Mouse (Mus musculus): ENCODE results near the gene Olfml2a.

Olfml2a gene

GRCm38 (mm10) chr2:38931851-38932667, at the start of gene Olfml2a:
Olfml2a (plus strand) TSS chr2:38931978.
- DNase-seq: peak; percentile 60

DNA sequence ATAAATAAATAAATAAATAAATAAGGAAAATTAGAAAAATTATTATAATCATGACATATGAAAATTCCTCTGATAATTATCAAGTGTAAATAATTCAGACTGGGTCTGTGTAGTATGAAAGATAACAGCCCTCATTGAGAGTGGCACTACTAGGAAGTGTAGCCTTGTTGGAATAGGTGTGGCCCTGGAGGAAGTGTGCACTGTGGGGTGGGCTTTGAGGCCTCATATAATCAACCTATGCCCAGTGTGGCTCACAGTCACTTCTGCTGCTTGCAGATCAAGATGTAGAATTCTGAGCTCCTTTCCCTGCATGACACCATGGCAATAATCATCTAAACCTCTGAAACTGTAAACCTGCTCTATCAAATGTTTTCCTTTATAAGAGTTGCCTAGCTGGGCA, 28.9 kb upstream of the Olfml2a start:
- DNase-seq: no peak

DNA sequence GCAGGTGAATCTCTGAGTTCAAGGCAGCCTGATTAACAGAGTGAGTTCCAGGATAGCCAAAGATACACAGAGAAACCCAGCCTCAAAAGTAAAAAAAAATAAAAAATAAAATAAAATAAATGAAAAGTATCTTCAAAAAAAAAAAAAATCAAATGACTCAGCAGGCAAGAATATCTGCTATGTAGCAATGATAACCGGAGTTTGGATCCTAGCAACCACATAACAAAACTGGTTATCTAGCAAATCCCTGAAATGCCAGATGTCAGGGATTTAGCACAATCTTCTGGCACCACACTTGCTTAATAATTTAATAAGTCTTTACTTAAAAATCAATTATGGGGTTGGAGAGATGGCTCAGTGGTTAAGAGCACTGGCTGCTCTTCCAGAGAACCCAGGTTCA, 27.5 kb upstream of the Olfml2a start:
- DNase-seq: no peak

- DNase-seq: no peak
These were observed 25.7 kb upstream of the Olfml2a start for GRCm38 (mm10) chr2:38906097-38906496.

GRCm38 (mm10) chr2:38908604-38909003, 23.2 kb upstream of the Olfml2a start:
- no peak for DNase-seq

DNA sequence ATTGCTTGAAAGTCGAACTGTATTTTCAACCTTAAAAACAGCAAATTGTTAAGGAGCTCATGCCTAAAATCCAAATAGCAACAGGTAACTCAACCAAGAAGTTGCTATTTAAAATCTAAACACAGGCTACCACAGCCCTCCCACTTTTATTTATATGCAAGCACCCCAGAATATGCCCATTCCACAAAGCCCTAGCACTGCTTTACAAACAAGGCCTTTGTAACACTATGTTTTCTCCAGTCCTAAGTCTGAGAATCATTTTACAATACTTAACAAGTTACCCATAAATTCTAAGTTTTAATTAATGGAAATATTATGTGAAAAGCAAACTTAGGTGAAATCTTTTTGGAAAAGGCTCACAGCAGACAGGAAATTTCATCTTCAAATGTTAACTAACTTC, 17.3 kb upstream of the Olfml2a start:
- DNase-seq: no peak

DNA sequence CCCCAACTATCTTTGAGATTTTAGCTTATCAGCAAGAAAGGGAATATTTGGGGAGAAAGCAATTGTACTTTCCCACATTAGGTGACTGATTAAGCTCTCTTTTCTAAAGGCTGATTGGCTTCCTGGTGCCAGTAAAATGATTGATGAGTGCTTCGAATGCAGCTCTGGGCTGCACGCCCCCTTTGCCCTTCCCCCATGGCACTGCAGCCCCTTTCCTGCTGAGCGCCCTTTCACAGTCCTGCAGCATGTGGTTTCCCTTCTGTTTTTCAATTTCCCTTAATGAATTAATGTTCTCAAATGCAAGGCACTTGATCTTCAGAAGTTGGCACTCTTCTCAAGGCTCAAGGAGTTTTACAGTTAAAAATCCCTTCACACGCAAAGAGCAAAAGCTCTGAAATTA, 16.8 kb upstream of the Olfml2a start:
- no peak for DNase-seq

DNA sequence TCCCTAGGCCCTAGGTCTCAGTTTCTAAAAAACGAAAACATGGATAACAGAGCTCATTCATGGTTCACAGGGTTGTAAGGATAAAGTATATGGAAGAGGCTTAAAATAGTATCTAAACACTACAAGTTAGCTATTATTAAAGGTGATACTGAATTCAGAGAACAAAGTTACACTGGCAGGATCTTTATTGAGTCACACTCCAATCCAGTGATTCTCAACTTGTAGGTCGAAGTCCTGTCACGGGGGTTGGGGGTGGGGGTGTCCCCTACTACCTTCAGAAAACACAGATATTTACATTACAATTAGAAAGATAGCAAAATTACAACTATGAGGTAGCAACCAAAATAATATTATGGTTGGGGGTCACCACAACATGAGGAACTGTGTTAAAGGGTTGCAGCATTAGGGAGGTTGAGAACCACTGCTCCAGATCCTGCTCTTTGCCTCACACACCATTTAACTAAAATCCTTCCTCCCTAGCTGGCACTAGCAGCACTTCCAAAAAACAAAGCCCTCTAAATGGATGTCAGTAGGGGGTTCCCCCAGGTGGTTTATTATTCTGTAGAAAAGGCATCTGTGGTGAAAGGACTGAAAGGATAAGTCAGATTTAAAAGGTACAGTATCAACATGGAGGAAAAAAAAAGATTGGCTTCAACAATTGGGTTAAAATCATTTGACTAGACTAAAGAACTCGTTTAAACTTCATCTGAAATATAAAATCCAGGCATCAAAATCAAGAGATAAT, 14.7 kb upstream of the Olfml2a start:
- DNase-seq: no peak

DNA sequence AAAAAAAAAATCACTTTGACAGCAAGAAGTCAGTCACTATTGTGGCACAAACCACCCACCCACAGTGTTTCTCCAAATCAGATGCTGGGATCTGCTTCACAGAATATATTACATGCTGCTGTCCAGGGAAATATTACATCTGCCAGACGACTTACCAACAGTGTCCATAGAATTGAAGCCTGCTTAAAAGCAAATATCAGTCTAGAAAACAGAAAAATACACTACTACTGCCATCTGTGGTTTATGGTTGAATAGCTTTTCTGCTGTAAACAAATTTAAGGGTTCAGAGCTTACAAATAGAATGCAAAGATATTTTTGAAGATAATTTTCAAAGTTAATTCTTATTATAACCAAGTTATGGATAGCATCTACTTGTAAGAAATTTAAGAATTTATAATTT, 10.4 kb upstream of the Olfml2a start:
- no peak for DNase-seq

DNA sequence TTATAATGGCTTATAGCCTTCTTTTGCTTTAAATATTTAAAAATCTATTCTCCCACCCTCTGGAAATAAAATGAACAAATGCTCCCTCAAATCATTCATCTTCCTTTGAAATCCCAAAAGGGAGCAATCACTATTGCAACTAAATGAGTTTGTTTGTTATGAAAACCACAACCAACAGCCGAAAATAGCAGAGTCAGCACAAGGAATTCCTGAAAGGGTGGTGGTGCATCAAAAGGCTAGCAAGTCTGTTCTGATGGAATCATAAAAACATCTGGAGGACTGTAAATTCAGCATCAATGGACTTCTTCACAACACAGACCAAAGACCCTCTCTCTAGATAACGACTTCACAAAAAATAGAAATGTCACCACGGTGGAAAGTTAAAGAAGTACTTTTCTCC, 8.3 kb upstream of the Olfml2a start:
- no peak for DNase-seq

- no peak for DNase-seq
These were observed 7.9 kb upstream of the Olfml2a start for GRCm38 (mm10) chr2:38923911-38924310.

DNA sequence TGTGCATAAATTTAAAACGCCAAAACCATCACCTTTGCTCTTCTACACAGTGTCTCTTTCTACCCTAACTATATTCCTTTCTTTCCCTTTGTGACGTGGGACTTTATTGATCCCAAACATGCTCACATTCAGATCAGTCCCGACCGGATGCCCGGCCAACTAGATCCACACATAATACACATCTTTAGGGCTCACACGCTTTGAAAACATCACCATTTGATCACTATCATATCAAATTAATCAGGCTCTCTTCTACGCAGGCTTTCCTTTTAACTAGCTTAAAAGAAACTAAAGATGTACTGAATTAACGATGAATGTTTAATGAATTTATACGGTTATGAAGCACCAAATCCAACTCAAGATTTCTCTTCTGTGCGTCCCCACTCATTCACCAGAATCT, 7.2 kb upstream of the Olfml2a start:
- DNase-seq: no peak

DNA sequence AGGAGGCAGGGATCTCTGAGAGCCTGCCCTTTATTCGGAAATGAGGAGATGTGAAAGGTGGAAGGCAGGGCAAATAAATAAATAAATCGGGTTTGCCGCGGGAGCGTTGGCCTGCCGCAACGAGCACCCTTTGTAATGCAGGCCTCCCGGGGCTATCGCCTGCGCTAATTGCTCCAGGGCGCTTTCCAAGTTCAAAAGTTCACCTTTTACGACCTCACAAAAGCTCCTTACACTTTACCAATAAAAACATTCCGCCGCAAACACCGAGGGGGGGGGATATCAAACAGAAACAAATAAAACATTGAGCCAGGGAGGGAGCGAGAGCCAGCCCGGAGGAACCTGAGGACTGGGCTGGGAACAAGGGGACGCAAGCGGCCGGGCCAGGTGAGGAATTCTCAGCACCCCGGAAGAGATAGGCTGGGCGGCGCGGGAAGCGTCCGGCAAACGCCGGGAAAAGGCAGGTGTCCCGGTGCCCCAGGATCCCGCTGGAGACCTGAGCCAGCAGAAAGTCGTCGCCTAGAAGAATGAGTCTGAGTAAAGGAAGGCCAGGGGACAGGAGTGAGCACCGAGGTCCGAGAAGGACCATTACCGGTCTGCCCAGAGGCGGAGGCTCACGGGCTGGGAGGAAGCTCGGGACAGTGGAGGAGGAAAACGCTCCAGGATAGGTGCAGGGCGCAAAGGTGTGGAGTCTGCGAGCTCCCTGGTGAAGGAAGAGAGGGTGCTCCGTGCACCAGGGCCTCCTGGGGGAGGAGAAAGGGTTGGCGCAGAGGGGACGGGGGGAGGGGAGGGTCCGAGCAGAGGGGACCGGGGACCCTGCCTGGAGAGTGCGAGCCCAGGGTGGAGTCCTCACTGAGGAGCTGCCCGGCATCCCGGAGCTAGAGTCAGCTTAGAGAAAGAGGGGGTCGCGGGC, 6.4 kb upstream of the Olfml2a start:
- DNase-seq: peak in 1 of 2 experiments; percentile 55

DNA sequence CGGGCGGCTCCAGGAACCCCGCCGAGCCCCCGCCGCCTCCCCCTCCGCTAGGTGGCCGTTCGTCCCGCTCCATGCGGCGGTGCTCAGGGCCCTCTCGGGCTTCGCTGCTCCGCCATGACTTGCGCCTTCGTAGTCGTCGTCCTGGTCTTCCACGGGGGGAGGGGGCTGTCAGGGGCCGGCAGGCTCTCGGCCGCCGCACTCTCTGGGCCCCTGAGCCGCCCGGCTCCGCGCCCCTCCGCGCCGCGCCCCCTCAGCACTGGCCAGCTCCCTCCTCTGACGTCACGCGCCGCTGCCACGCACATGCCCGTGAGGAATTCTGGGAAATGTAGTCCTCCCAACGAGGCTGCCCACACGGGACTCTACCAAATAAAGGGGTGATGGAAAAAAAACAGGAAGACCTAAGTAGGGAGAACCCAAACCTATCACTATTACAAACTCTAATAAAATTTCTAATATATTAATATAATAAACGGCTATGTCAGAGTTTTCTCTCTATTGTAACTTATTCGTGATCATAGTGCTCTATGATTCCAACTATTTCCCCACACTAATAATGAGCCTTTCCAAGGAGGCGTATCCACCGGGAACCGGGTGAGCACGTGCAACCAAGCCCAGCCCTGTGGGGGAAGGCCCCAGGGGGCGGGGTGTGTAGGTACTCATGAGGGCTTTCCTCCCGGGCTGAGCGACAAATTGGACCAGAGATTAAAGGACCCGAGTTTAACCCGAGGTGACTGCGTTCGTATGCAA, 5.5 kb upstream of the Olfml2a start:
- peak; percentile 94 to 95 for DNase-seq

DNA sequence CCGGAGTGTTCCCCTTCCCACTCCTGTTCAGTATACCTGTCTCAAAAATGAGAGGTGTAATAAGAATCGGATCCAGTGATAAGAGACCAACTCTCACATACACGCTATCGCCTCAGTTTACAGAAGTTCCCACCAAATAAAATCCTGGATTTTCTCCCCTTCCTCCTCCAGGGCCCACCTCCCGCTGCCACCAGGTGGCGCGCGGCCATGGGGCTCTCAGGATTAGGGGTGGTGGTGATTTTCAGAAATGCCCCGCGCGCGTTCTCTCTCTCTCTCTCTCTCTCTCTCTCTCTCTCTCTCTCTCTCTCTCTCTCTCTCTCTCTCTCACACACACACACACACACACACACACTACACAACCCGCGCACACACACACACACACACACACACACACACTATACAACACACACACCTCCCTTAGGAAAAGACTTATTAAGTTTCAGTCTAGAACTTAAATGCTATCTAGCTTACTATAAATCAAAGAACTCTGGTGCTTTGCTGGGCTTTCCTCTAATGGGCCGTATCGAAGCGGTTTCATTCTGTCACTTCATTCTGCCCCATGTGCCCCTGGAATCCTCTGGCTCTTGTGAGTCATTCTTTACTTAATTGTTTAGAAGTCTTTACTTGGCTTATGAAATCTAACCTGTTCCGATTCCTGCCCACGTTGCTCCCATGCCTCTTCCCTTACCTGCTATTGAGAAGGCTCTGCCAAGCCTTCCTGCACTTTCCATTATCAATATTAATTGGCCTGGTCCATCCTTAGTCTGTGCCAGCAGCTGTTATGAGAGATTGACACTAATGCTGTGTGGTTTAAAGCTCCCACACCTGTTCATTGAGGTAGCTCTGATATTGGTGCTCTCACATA, 4.4 kb upstream of the Olfml2a start, which contains the start of gene Nr6a1:
Gene Nr6a1 (minus strand): TSS at position 574 of the 865 bp plus-strand sequence.
- DNase-seq: peak; percentile 59 to 76

DNA sequence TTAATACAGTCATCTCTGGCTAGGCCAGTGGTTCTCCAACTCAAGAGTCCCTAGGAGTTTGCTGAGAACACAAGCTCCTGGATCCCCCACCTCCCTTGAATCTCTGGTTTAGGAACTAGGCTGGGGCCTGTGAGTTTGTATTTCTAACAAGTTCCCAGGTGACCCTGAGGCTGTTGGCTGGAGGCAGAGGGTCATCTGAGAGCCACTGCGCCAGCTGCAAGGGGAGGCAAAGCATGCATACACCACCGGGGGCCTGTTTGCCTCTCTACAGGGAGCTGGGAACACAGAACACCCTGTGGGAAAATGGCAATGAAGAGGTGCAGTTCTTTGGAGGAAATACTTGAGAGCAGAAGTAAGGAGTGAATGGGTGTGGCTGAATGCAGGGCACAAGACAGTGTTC, 1.5 kb upstream of the Olfml2a start:
- no peak for DNase-seq

- no peak for DNase-seq
These were observed 2.2 kb downstream of the Olfml2a start for GRCm38 (mm10) chr2:38933931-38934330.

- no peak for DNase-seq
These were observed 3.2 kb downstream of the Olfml2a start for GRCm38 (mm10) chr2:38934936-38935335.

DNA sequence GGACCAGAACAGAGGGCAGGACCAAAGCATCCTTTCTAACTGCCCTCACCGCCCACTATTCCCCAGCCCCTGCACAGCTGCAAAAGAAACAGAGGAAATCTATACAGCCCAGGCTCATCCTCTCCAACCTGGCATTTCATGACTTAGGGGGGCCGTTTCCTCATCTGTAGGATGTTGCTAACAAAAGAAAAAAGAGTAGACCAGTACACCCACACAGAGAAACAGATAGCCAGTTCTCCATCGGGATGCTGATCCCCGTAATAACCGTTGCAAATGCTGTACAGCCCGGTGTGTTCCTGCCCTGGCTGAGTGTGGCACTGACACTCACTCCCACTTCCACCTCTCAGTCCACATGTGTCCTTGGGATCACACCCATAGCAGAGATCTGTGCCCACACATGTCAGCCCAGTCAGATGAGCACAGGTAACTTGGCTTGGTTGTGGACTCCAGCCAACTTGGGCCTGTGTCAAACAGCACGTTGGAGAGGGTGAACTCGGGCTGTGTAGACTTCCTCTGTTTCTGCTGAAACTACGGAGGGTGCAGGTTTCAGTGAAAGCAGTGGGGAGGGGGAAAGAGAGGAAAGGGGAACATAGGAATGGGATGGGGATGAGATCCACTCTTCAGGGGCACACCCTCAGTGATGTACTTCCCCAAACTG, 5.1 kb downstream of the Olfml2a start:
- DNase-seq: no peak

- no peak for DNase-seq
These were observed 5.6 kb downstream of the Olfml2a start for GRCm38 (mm10) chr2:38937396-38937795.

DNA sequence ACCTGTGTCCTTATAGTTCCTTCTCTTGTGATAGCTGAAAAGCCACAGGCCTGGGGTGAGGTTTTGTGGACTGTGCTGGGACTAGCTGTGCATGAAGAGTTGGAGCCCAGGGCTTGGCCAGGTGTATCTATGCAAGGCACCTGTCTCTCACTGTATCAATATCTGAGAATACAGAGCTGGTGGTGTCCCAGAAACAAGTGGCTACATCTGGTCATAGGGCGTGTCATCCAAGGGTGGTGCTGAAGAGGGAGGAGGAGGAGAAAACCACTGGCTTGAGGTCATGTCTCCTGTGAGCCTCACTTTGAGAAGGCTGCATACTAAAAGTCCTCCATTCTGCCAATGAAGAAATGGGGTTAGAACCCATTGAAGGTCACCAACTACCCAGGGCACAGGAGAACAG, 6.2 kb downstream of the Olfml2a start:
- DNase-seq: no peak

Measured in cerebellum, adult 18-20 months (tissue).